Mouse (Mus musculus): ENCODE results near the gene Snx19.

GRCm38 (mm10) chr9:30460501-30460900, 33.6 kb downstream of the Snx19 start:
- no peak for TF ChIP-seq HCFC1 (IDR thresholded peaks at IDR 0.05; ENCODE audit: borderline replicate concordance, insufficient read depth, low read length)
- no peak for TF ChIP-seq ZNF384 (IDR thresholded peaks at IDR 0.05; ENCODE audit: low read depth, low read length)
- no peak for TF ChIP-seq ZC3H11A (IDR thresholded peaks at IDR 0.05; ENCODE audit: borderline replicate concordance, low read depth, low read length)
- no peak for TF ChIP-seq MAFK (IDR thresholded peaks at IDR 0.05; ENCODE audit: insufficient read depth, low read depth, low read length)
- TF ChIP-seq CHD2 (IDR thresholded peaks at IDR 0.05; ENCODE audit: low read depth, low read length) = no peak

Measured in ES-E14 (cell line).